Mouse (Mus musculus) midbrain, postnatal 0 days (tissue): ENCODE measurements at regions not wholly inside any gene's neighbourhood (a gene's known extent, or its start where the extent isn't known, plus 50 kb on each side); places are given as distances from the start of the nearest gene placed in this dataset.

ENCODE experiments used
- ATAC-seq: fragments of 200-750 bp; cut with Nextera tagmentation; 2 replicates; pipeline ENCODE4 v1.8.0; 2017; ENCODE audit warnings: moderate number of reproducible peaks, mild to moderate bottlenecking, moderate TSS enrichment, moderate library complexity; ENCODE audit not compliant: low FRiP score
- DNase-seq: peaks from one replicate; pipeline ENCODE4 v3.0.0-alpha.2; 2015; ENCODE audit warnings: low spot score
- H3K27ac ChIP-seq: fragments of 300-500 bp; sonication (generic); 2 replicates; pipeline ENCODE4 v1.5.1; 2014; ENCODE audit warnings: low read depth, mild to moderate bottlenecking, low read length, mixed read lengths
- H3K27me3 ChIP-seq: fragments of 300-500 bp; sonication (generic); 2 replicates; pipeline ENCODE4 v1.6.1; 2014; ENCODE audit warnings: low read length, control low read depth, mixed read lengths; ENCODE audit not compliant: insufficient read depth
- H3K36me3 ChIP-seq: fragments of 300-500 bp; sonication (generic); 2 replicates; pipeline ENCODE4 v1.6.1; 2014; ENCODE audit warnings: low read length, control low read depth, mixed read lengths; ENCODE audit not compliant: insufficient read depth
- H3K4me1 ChIP-seq: fragments of 300-500 bp; sonication (generic); 2 replicates; pipeline ENCODE4 v1.6.1; 2014; ENCODE audit warnings: mild to moderate bottlenecking, control low read depth, antibody characterized with exemption, low read length, mixed read lengths; ENCODE audit not compliant: insufficient read depth
- H3K4me2 ChIP-seq: fragments of 300-500 bp; sonication (generic); 2 replicates; pipeline ENCODE4 v1.6.1; 2014; ENCODE audit warnings: low read depth, mild to moderate bottlenecking, low read length, mixed read lengths; ENCODE audit not compliant: poor library complexity, severe bottlenecking
- H3K4me3 ChIP-seq: fragments of 300-500 bp; sonication (generic); 2 replicates; pipeline ENCODE4 v1.5.1; 2014; ENCODE audit warnings: low read depth, mild to moderate bottlenecking, low read length, moderate library complexity
- H3K9ac ChIP-seq: fragments of 300-500 bp; sonication (generic); replicated peaks from 2 replicates; pipeline ENCODE4 v1.6.1; 2014; ENCODE audit warnings: mild to moderate bottlenecking, low read length, moderate library complexity, mixed read lengths; ENCODE audit not compliant: poor library complexity, severe bottlenecking
- H3K9me3 ChIP-seq: fragments of 300-500 bp; sonication (generic); 2 replicates; pipeline ENCODE4 v1.6.1; 2016; ENCODE audit warnings: low read length, control low read depth
- CTCF ChIP-seq: IDR thresholded peaks from 2 replicates; pipeline ENCODE4 v1.5.1; 2016; ENCODE audit warnings: antibody characterized with exemption, mild to moderate bottlenecking
- WGBS: fragments of 180-500 bp; shearing (Covaris S2); extraction: QIAGEN DNeasy Blood & Tissue Kit; methylation state at CpG from one replicate; pipeline ENCODE4 v1.1.7; 2014; 5-methylcytosine and 5-hydroxymethylcytosine counted together

- no peak overlapping the region for H3K9ac ChIP-seq
- H3K36me3 ChIP-seq = no peaks in the 10 kb centered on the region
- ATAC-seq (no peak), DNase-seq (no peak)
- 81% methylated on average over 2 of the region's 2 CpGs for WGBS
- no peak for TF ChIP-seq CTCF
- no peaks in the 10 kb centered on the region for H3K9me3 ChIP-seq
- H3K4me2 ChIP-seq = no peak overlapping the region
- H3K4me1 ChIP-seq = no peaks in the 10 kb centered on the region
- H3K4me3 ChIP-seq = no peak overlapping the region
- no peaks in the 10 kb centered on the region for H3K27me3 ChIP-seq
- H3K27ac ChIP-seq = no peak overlapping the region
These were observed 936.5 kb upstream of the Nova1 start for GRCm38 (mm10) chr12:47755227-47755626.

- DNase-seq (peak; percentile 3), ATAC-seq (no peak)
These were observed 923.1 kb upstream of the Nova1 start for GRCm38 (mm10) chr12:47741744-47742280.

GRCm38 (mm10) chr12:47700190-47700589 is 881.5 kb upstream of the Nova1 start:
- Histone ChIP-seq H3K27ac (no peak overlapping the region), H3K9me3 (no peaks in the 10 kb centered on the region), H3K36me3 (no peaks in the 10 kb centered on the region), H3K4me1 (no peaks in the 10 kb centered on the region), H3K4me2 (no peak overlapping the region), H3K27me3 (no peaks in the 10 kb centered on the region), H3K4me3 (no peak overlapping the region), H3K9ac (no peak overlapping the region)
- TF ChIP-seq CTCF = no peak
- WGBS = 80% methylated on average over 1 of the region's 1 CpGs
- DNase-seq = no peak
- ATAC-seq = no peak

More at GRCm38 (mm10) chr12:47741744-47742280, 923.1 kb upstream of the Nova1 start:
- H3K9me3 ChIP-seq = no peaks in the 10 kb centered on the region
- H3K27ac ChIP-seq = no peak overlapping the region
- H3K9ac ChIP-seq = no peak overlapping the region
- no peak overlapping the region for H3K4me2 ChIP-seq
- H3K27me3 ChIP-seq = no peaks in the 10 kb centered on the region
- no peaks in the 10 kb centered on the region for H3K4me1 ChIP-seq
- no peak for TF ChIP-seq CTCF
- no peaks in the 10 kb centered on the region for H3K36me3 ChIP-seq
- no peak overlapping the region for H3K4me3 ChIP-seq
- 73% methylated on average over 2 of the region's 2 CpGs for WGBS

GRCm38 (mm10) chr12:47670457-47670856 is 851.7 kb upstream of the Nova1 start:
- H3K9ac ChIP-seq = no peak overlapping the region
- H3K27ac ChIP-seq = no peak overlapping the region
- DNase-seq (no peak), ATAC-seq (no peak)
- no peak for TF ChIP-seq CTCF
- no peaks in the 10 kb centered on the region for H3K4me1 ChIP-seq
- no peaks in the 10 kb centered on the region for H3K36me3 ChIP-seq
- H3K4me3 ChIP-seq = no peak overlapping the region
- H3K4me2 ChIP-seq = no peak overlapping the region
- WGBS = 73% methylated on average over 3 of the region's 3 CpGs
- no peaks in the 10 kb centered on the region for H3K27me3 ChIP-seq
- H3K9me3 ChIP-seq = no peaks in the 10 kb centered on the region
